Mouse (Mus musculus) hindbrain, embryonic 13.5 days (tissue): ENCODE measurements around the gene Dmac2. TPM values are rescaled to one million over a fixed set of nuclear protein-coding genes. Genes with fewer than 3 reads are reported as not detected.

Source experiments
- ATAC-seq: fragments of 200-750 bp; cut with Nextera tagmentation; 2 replicates; pipeline ENCODE4 v1.8.0; 2017; ENCODE audit warnings: moderate TSS enrichment; ENCODE audit not compliant: low FRiP score
- H3K27ac ChIP-seq: fragments of 300-500 bp; sonication (generic); 2 replicates; pipeline ENCODE4 v1.5.1; 2015; ENCODE audit warnings: inconsistent platforms, mild to moderate bottlenecking, moderate library complexity
- H3K27me3 ChIP-seq: fragments of 300-500 bp; sonication (generic); 2 replicates; pipeline ENCODE4 v1.6.1; 2015; ENCODE audit warnings: mild to moderate bottlenecking, inconsistent platforms
- H3K36me3 ChIP-seq: fragments of 300-500 bp; sonication (generic); 2 replicates; pipeline ENCODE4 v1.6.1; 2015; ENCODE audit warnings: mild to moderate bottlenecking, inconsistent platforms
- H3K4me1 ChIP-seq: fragments of 300-500 bp; sonication (generic); replicated peaks from 2 replicates; pipeline ENCODE4 v1.6.1; 2015; ENCODE audit warnings: inconsistent platforms
- H3K4me2 ChIP-seq: fragments of 300-500 bp; sonication (generic); 2 replicates; pipeline ENCODE4 v1.6.1; 2015; ENCODE audit warnings: inconsistent platforms, mild to moderate bottlenecking, moderate library complexity
- H3K4me3 ChIP-seq: fragments of 300-500 bp; sonication (generic); 2 replicates; pipeline ENCODE4 v1.5.1; 2015; ENCODE audit warnings: mild to moderate bottlenecking, inconsistent platforms
- H3K9ac ChIP-seq: fragments of 300-500 bp; sonication (generic); 2 replicates; pipeline ENCODE4 v1.6.1; 2015; ENCODE audit warnings: mild to moderate bottlenecking, inconsistent platforms
- H3K9me3 ChIP-seq: fragments of 300-500 bp; sonication (generic); 2 replicates; pipeline ENCODE4 v1.6.1; 2016; ENCODE audit warnings: inconsistent platforms
- WGBS: fragments of 180-500 bp; shearing (Covaris S2); methylation state at CpG from one replicate; pipeline ENCODE4 v1.1.7; 2015; 5-methylcytosine and 5-hydroxymethylcytosine counted together
- polyA plus RNA-seq: library from polyadenylated mRNA; unstranded; fragments of >200 nt; fragmentation: Nextera tagmentation; extraction: Ambion mirVana; gene quantifications from 2 replicates; pipeline ENCODE4 v1.2.1, GENCODE M21; 2015

The Dmac2 gene
- polyA plus RNA-seq, 1 experiment from 2014 or later: 35.8 TPM

DNA sequence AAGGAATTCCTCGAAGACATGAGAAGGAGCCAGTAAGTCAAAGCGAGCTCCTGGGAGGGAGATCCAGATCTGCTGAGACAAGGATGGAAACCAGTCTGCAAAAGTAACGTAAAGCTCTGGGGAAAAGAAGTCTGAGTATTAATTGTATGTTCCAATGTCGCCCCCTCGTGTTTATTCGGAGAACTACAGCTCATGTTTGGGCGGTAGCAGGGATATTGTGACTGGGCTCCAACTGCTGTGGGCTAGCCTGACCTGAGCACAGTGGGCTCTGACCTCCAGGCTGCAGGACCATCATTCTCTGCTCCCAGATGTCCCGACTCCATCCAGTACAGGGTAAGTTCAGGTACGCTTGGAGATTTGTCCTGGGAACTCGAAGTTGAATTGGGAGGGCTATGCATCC, 19.6 kb upstream of the Dmac2 start:
- WGBS: 14% methylated on average over 10 of the region's 10 CpGs
- Histone ChIP-seq H3K9ac (no peak overlapping the region), H3K4me2 (no peak overlapping the region), H3K27ac (no peak overlapping the region), H3K9me3 (no peaks in the 10 kb centered on the region), H3K36me3 (no peaks in the 10 kb centered on the region), H3K27me3 (no peaks in the 10 kb centered on the region), H3K4me1 (no peaks in the 10 kb centered on the region; the same call in 1 of the 2 replicates), H3K4me3 (no peak overlapping the region)
- ATAC-seq: peak; percentile 7; the same call in 1 of the 2 replicates

- Histone ChIP-seq H3K4me1 (no peaks in the 10 kb centered on the region; the same call in 1 of the 2 replicates), H3K36me3 (no peaks in the 10 kb centered on the region), H3K4me2 (no peak overlapping the region), H3K9me3 (no peaks in the 10 kb centered on the region), H3K4me3 (no peak overlapping the region), H3K27ac (no peak overlapping the region), H3K27me3 (no peaks in the 10 kb centered on the region), H3K9ac (no peak overlapping the region)
- ATAC-seq: no peak
- 91% methylated on average over 11 of the region's 11 CpGs for WGBS
Measured at GRCm38 (mm10) chr7:25600666-25601065, 18.5 kb upstream of the Dmac2 start.

GRCm38 (mm10) chr7:25601346-25601745, 17.9 kb upstream of the Dmac2 start:
- H3K9me3 ChIP-seq: no peaks in the 10 kb centered on the region
- H3K4me1 ChIP-seq: no peaks in the 10 kb centered on the region; the same call in 1 of the 2 replicates
- no peak overlapping the region for H3K4me2 ChIP-seq
- H3K27ac ChIP-seq: no peak overlapping the region
- H3K27me3 ChIP-seq: no peaks in the 10 kb centered on the region
- no peaks in the 10 kb centered on the region for H3K36me3 ChIP-seq
- 86% methylated on average over 16 of the region's 16 CpGs for WGBS
- H3K4me3 ChIP-seq: no peak overlapping the region
- no peak for ATAC-seq
- no peak overlapping the region for H3K9ac ChIP-seq

DNA sequence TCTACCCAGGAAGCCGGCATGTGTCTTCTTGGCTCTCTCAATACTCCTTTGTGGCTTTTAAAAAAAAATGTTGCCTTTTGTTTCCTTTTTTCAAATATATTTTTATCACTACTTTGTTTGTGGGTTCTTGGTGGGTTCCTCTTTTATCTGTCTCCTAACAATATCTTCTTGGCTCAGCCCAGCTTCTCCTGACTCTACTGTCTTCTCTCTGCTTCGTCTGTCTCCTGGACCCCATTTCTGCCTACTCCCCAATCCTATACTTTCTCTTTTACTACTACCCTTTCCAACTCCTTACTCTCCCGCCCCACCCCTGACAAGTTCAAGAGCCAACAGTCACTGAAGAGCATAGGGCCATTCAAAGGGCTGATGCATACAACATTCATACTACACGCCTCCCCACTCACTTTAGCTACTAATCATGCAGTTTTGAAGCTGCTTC, 12.6 kb upstream of the Dmac2 start:
- H3K9me3 ChIP-seq: 0 out of 2 replicates have a peak, but pooled peaks cover 3% of the 10 kb centered on the region
- ATAC-seq: no peak
- H3K4me3 ChIP-seq: no peak overlapping the region
- WGBS: 82% methylated on average over 4 of the region's 4 CpGs
- H3K9ac ChIP-seq: no peak overlapping the region
- no peak overlapping the region for H3K27ac ChIP-seq
- H3K36me3 ChIP-seq: no peaks in the 10 kb centered on the region
- no peak overlapping the region for H3K4me2 ChIP-seq
- H3K27me3 ChIP-seq: no peaks in the 10 kb centered on the region
- no peaks in the 10 kb centered on the region for H3K4me1 ChIP-seq

GRCm38 (mm10) chr7:25607196-25607595, 12.0 kb upstream of the Dmac2 start:
- WGBS: 91% methylated on average over 2 of the region's 2 CpGs
- H3K9me3 ChIP-seq: 0 out of 2 replicates have a peak, but pooled peaks cover 3% of the 10 kb centered on the region
- H3K36me3 ChIP-seq: no peaks in the 10 kb centered on the region
- ATAC-seq: no peak
- H3K4me3 ChIP-seq: no peak overlapping the region
- no peak overlapping the region for H3K9ac ChIP-seq
- H3K4me2 ChIP-seq: no peak overlapping the region
- no peaks in the 10 kb centered on the region for H3K4me1 ChIP-seq
- H3K27me3 ChIP-seq: no peaks in the 10 kb centered on the region
- no peak overlapping the region for H3K27ac ChIP-seq

- no peak overlapping the region for H3K4me3 ChIP-seq
- H3K36me3 ChIP-seq: no peaks in the 10 kb centered on the region
- H3K27ac ChIP-seq: no peak overlapping the region
- H3K4me2 ChIP-seq: no peak overlapping the region
- no peak for ATAC-seq
- 0 out of 2 replicates have a peak, but pooled peaks cover 3% of the 10 kb centered on the region for H3K9me3 ChIP-seq
- 46% methylated on average over 6 of the region's 6 CpGs for WGBS
- no peaks in the 10 kb centered on the region for H3K27me3 ChIP-seq
- no peaks in the 10 kb centered on the region for H3K4me1 ChIP-seq
- no peak overlapping the region for H3K9ac ChIP-seq
Measured at GRCm38 (mm10) chr7:25610056-25610455, 9.2 kb upstream of the Dmac2 start.

GRCm38 (mm10) chr7:25611501-25611900, 7.7 kb upstream of the Dmac2 start:
- no peak overlapping the region for H3K4me3 ChIP-seq
- ATAC-seq: no peak
- no peaks in the 10 kb centered on the region for H3K27me3 ChIP-seq
- H3K4me1 ChIP-seq: no peaks in the 10 kb centered on the region
- no peak overlapping the region for H3K27ac ChIP-seq
- 0 out of 2 replicates have a peak, but pooled peaks cover 3% of the 10 kb centered on the region for H3K9me3 ChIP-seq
- WGBS: 53% methylated on average over 7 of the region's 7 CpGs
- no peak overlapping the region for H3K9ac ChIP-seq
- no peak overlapping the region for H3K4me2 ChIP-seq
- H3K36me3 ChIP-seq: no peaks in the 10 kb centered on the region

- 93% methylated on average over 5 of the region's 5 CpGs for WGBS
Measured at GRCm38 (mm10) chr7:25614086-25614485, 5.1 kb upstream of the Dmac2 start.

GRCm38 (mm10) chr7:25614831-25615705, 4.1 kb upstream of the Dmac2 start:
- H3K27me3 ChIP-seq: peaks cover 6% of the 10 kb centered on the region; the same call in 1 of the 2 replicates

More at GRCm38 (mm10) chr7:25614086-25614485, 5.1 kb upstream of the Dmac2 start:
- Histone ChIP-seq H3K27ac (no peak overlapping the region), H3K4me3 (no peak overlapping the region), H3K4me1 (no peaks in the 10 kb centered on the region; the same call in 1 of the 2 replicates), H3K36me3 (no peaks in the 10 kb centered on the region), H3K4me2 (no peak overlapping the region), H3K9ac (no peak overlapping the region), H3K9me3 (no peaks in the 10 kb centered on the region), H3K27me3 (peaks cover 6% of the 10 kb centered on the region; the same call in 1 of the 2 replicates)
- ATAC-seq: no peak

GRCm38 (mm10) chr7:25615706-25616011, 3.6 kb upstream of the Dmac2 start, which contains the start of gene Erich4:
TSS of gene Erich4 (minus strand) at chr7:25615892.
- 86% methylated on average over 5 of the region's 5 CpGs for WGBS
- Histone ChIP-seq H3K4me3 (no peak within 1 kb of the TSS), H3K9ac (no peak within 1 kb of the TSS), H3K36me3 (no peaks in the 10 kb centered on the region), H3K27ac (no peak within 1 kb of the TSS), H3K27me3 (peaks cover 6% of the 10 kb centered on the region; the same call in 1 of the 2 replicates), H3K4me1 (peaks cover 7% of the 10 kb centered on the region), H3K4me2 (no peak within 1 kb of the TSS), H3K9me3 (no peaks in the 10 kb centered on the region)
- ATAC-seq: no peak

More at GRCm38 (mm10) chr7:25614831-25615705, 4.1 kb upstream of the Dmac2 start:
- Histone ChIP-seq H3K27ac (no peak overlapping the region), H3K36me3 (no peaks in the 10 kb centered on the region), H3K4me2 (no peak overlapping the region), H3K4me1 (peaks cover 5% of the 10 kb centered on the region), H3K9me3 (no peaks in the 10 kb centered on the region), H3K4me3 (no peak overlapping the region), H3K9ac (no peak overlapping the region)
- WGBS: 74% methylated on average over 21 of the region's 21 CpGs
- ATAC-seq: no peak

DNA sequence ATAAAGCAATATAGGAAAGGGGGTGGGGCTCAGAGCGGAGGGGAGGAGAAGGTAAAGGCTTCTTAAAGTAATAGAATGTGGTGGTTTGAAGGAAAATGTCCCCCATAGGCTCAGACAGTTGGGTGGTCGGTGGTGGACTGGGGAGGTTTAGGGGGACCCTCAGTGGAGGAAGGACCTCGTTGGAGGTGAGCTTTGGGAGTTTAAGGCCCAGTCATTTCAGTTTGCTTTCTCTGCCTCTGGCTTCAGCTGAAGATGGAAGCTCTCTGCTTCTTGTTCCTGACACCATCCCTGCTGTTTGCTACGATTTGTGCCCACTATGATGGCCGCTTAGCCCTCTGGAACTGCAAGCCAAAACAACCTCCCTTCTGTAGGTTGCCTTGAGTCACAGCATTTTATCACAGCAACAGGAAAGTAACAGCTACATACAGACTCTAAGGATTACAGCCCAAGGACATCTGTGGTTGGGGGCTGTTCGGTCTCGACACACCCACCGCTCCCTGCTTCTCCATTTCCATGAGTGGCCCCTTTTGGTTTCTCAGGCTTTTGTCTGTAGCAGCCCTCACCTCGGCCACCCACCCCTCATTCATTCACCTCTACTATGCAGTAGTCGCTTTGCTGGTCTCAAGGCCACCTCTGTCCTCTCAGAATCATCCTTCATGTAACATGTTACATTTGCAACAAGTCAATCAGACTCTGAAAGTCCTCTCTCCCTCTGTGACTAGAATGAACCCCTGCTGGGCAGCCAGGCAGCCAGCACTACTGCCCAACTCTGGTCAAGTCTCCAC, 1.6 kb upstream of the Dmac2 start:
- Histone ChIP-seq H3K9ac (no peak overlapping the region), H3K4me2 (no peak overlapping the region), H3K36me3 (peaks cover 17% of the 10 kb centered on the region), H3K27ac (no peak overlapping the region), H3K27me3 (peaks cover 6% of the 10 kb centered on the region; the same call in 1 of the 2 replicates), H3K9me3 (no peaks in the 10 kb centered on the region), H3K4me1 (peaks cover 7% of the 10 kb centered on the region), H3K4me3 (no peak overlapping the region)
- WGBS: 84% methylated on average over 10 of the region's 10 CpGs
- no peak for ATAC-seq

GRCm38 (mm10) chr7:25619722-25619991, 443 bp downstream of the Dmac2 start:
- peaks cover 6% of the 10 kb centered on the region; the same call in 1 of the 2 replicates for H3K27me3 ChIP-seq
- WGBS: 19% methylated on average over 5 of the region's 5 CpGs
- peak overlapping the region; percentile 59 for H3K4me2 ChIP-seq
- no peak for ATAC-seq
- peak overlapping the region; percentile 62 for H3K4me3 ChIP-seq
- peak overlapping the region; percentile 60 for H3K27ac ChIP-seq
- H3K4me1 ChIP-seq: peaks cover 7% of the 10 kb centered on the region
- peaks cover 38% of the 10 kb centered on the region for H3K36me3 ChIP-seq
- H3K9ac ChIP-seq: peak overlapping the region; percentile 65
- H3K9me3 ChIP-seq: no peaks in the 10 kb centered on the region
